ENCODE assay signal across 10 mouse cellular contexts in genomic region chr5:122103075-122103474, GRCm38 (mm10). TPM values are rescaled to one million over a fixed set of nuclear protein-coding genes. Genes with fewer than 3 reads are reported as not detected.
DNase-seq lines count a peak whose midpoint lies in the region; ATAC-seq and TF ChIP-seq lines count a peak whose summit lies in the region.
"Had no signal": no experiment of that assay in that cellular context is flagged by ENCODE, and none has a peak within 500 bp of the region (broad histone marks: within the 10 kb centered on the region; RNA-seq: fewer than 3 reads in every experiment).

No protein-coding gene starts in this region.

- H3K4me1 ChIP-seq in hindbrain, embryonic 12.5 days: peaks cover 9% of the 10 kb centered on the region; the same call in 1 of the 2 replicates
- H3K4me1 ChIP-seq in hindbrain, embryonic 11.5 days (replicated peaks; ENCODE audit: control insufficient read depth, insufficient read depth, low read length): no peaks in the 10 kb centered on the region
- peaks cover 4% of the 10 kb centered on the region for H3K4me1 ChIP-seq in hindbrain, embryonic 16.5 days (ENCODE audit: control insufficient read depth, insufficient read depth, low read depth, low read length)
- no peaks in the 10 kb centered on the region for H3K4me1 ChIP-seq in kidney, adult 2 months (ENCODE audit: control insufficient read depth, insufficient read depth, low read length)

- no peaks in the 10 kb centered on the region for H3K9me3 ChIP-seq in hindbrain, embryonic 12.5 days (replicated peaks)
- no peaks in the 10 kb centered on the region for H3K9me3 ChIP-seq in hindbrain, embryonic 11.5 days (ENCODE audit: control insufficient read depth, low read length)
- no peaks in the 10 kb centered on the region for H3K9me3 ChIP-seq in hindbrain, embryonic 16.5 days (ENCODE audit: control insufficient read depth, low read length)
- H3K9me3 ChIP-seq: G1E had no signal

- no peak overlapping the region for H3K9ac ChIP-seq in hindbrain, embryonic 12.5 days
- H3K9ac ChIP-seq in hindbrain, embryonic 11.5 days (ENCODE audit: low read depth, low read length): no peak overlapping the region
- peak overlapping the region; percentile 47 for H3K9ac ChIP-seq in hindbrain, embryonic 16.5 days (ENCODE audit: low read depth, low read length)

- H3K4me2 ChIP-seq in hindbrain, embryonic 12.5 days (replicated peaks): 0 out of 2 replicates have a peak overlapping the region, but pooled peaks have one; percentile 21
- no peak overlapping the region for H3K4me2 ChIP-seq in hindbrain, embryonic 11.5 days (replicated peaks; ENCODE audit: low read depth, low read length)
- H3K4me2 ChIP-seq in hindbrain, embryonic 16.5 days (ENCODE audit: low read length): peak overlapping the region; percentile 46

- no peak for TF ChIP-seq POLR2A in kidney, adult 2 months (IDR thresholded peaks at IDR 0.05; ENCODE audit: low read depth, low read length)

- H3K36me3 ChIP-seq in hindbrain, embryonic 12.5 days: no peaks in the 10 kb centered on the region
- no peaks in the 10 kb centered on the region for H3K36me3 ChIP-seq in hindbrain, embryonic 11.5 days (ENCODE audit: control insufficient read depth, insufficient read depth, low read length)
- no peaks in the 10 kb centered on the region for H3K36me3 ChIP-seq in hindbrain, embryonic 16.5 days (ENCODE audit: control insufficient read depth, insufficient read depth, low read length)
- no peaks in the 10 kb centered on the region for H3K36me3 ChIP-seq in kidney, adult 2 months (ENCODE audit: control insufficient read depth, insufficient read depth, low read length)
- H3K36me3 ChIP-seq: G1E had no signal

- no peak for TF ChIP-seq CTCF in kidney, adult 2 months (conservative IDR thresholded peaks at IDR 0.05; ENCODE audit: insufficient read depth, insufficient read length, low read depth, low read length)

- DNase-seq in hindbrain, embryonic 11.5 days (ENCODE audit: low spot score): no peak
- peak; percentile 18 for DNase-seq in right cerebral cortex, postnatal 25 days
- no peak for DNase-seq in right cerebral cortex, postnatal 14 days
- no peak for DNase-seq in ovary, postnatal 14 days (ENCODE audit: low spot score)
- no peak for DNase-seq in kidney, adult 2 months
- DNase-seq: layer of hippocampus, postnatal 36 days had no signal

- ATAC-seq in hindbrain, embryonic 12.5 days (ENCODE audit: low FRiP score): no peak
- ATAC-seq in hindbrain, embryonic 11.5 days (ENCODE audit: low FRiP score): no peak
- ATAC-seq in hindbrain, embryonic 16.5 days: no peak
- no peak for ATAC-seq in activated CD4-positive, CD25-positive, alpha-beta regulatory T cell, adult 4 months

- no peak overlapping the region for H3K4me3 ChIP-seq in hindbrain, embryonic 12.5 days
- no peak overlapping the region for H3K4me3 ChIP-seq in hindbrain, embryonic 11.5 days (ENCODE audit: low read depth, low read length)
- peak overlapping the region; percentile 14; the same call in 1 of the 2 replicates for H3K4me3 ChIP-seq in hindbrain, embryonic 16.5 days (ENCODE audit: low read length)
- H3K4me3 ChIP-seq in kidney, adult 2 months (ENCODE audit: insufficient read depth, low read depth, low read length): no peak overlapping the region

- WGBS in hindbrain, embryonic 12.5 days: 37% methylated on average over 12 of the region's 12 CpGs
- WGBS in hindbrain, embryonic 11.5 days: 46% methylated on average over 12 of the region's 12 CpGs
- 29% methylated on average over 12 of the region's 12 CpGs for WGBS in hindbrain, embryonic 16.5 days
- 28% methylated on average over 12 of the region's 12 CpGs for WGBS in kidney, adult 2 months

- peaks cover 25% of the 10 kb centered on the region for H3K27me3 ChIP-seq in hindbrain, embryonic 12.5 days
- H3K27me3 ChIP-seq in hindbrain, embryonic 11.5 days (ENCODE audit: control insufficient read depth, insufficient read depth, low read length): no peaks in the 10 kb centered on the region
- H3K27me3 ChIP-seq in hindbrain, embryonic 16.5 days (replicated peaks; ENCODE audit: control insufficient read depth, insufficient read depth, low read length): no peaks in the 10 kb centered on the region; the same call in 1 of the 2 replicates
- H3K27me3 ChIP-seq in kidney, adult 2 months (replicated peaks; ENCODE audit: control insufficient read depth, insufficient read depth, low read length): no peaks in the 10 kb centered on the region

- H3K27ac ChIP-seq in hindbrain, embryonic 12.5 days: no peak overlapping the region
- no peak overlapping the region for H3K27ac ChIP-seq in hindbrain, embryonic 11.5 days (ENCODE audit: low read depth, low read length)
- 0 out of 2 replicates have a peak overlapping the region, but pooled peaks have one; percentile 7 for H3K27ac ChIP-seq in hindbrain, embryonic 16.5 days (ENCODE audit: low read depth, low read length)
- no peak overlapping the region for H3K27ac ChIP-seq in kidney, adult 2 months (ENCODE audit: insufficient read depth, low read depth, low read length)

RNA-seq across cellular contexts. Expression of gene Myl2, which starts 2.3 kb away (rescaled TPM):
- polyA plus RNA-seq in hindbrain, embryonic 12.5 days (2016; fragmentation: Nextera tagmentation; extraction: Ambion mirVana): 2.5 and 3.0 TPM in 2 replicates
- 0.77 and 1.2 TPM in 2 replicates for polyA plus RNA-seq in hindbrain, embryonic 11.5 days (2014; fragmentation: Nextera tagmentation; extraction: Ambion mirVana)
- 1.9 and 2.7 TPM in 2 replicates for polyA plus RNA-seq in hindbrain, embryonic 16.5 days (2015; fragmentation: Nextera tagmentation; extraction: Ambion mirVana)
- polyA plus RNA-seq in kidney, adult 2 months (2012; rRNA removed): 0.90 and 11.8 TPM in 2 replicates
- not detected for polyA plus RNA-seq in activated CD4-positive, CD25-positive, alpha-beta regulatory T cell, adult 4 months (2017; shearing (Covaris generic))
- polyA plus RNA-seq: G1E had no signal

RNA-seq across cellular contexts. Expression of gene Ccdc63, which starts 37.5 kb away (rescaled TPM):
- not detected in 2 replicates for polyA plus RNA-seq in hindbrain, embryonic 12.5 days (2016; fragmentation: Nextera tagmentation; extraction: Ambion mirVana)
- polyA plus RNA-seq in hindbrain, embryonic 11.5 days (2014; fragmentation: Nextera tagmentation; extraction: Ambion mirVana): not detected in 2 replicates
- polyA plus RNA-seq in hindbrain, embryonic 16.5 days (2015; fragmentation: Nextera tagmentation; extraction: Ambion mirVana): 0.19 and 0.20 TPM in 2 replicates
- 0.09 and 0.14 TPM in 2 replicates for polyA plus RNA-seq in kidney, adult 2 months (2012; rRNA removed)
- 1 to 10 TPM in 1 of 2 experiments, not detected in 1; 1.0 TPM for polyA plus RNA-seq in activated CD4-positive, CD25-positive, alpha-beta regulatory T cell, adult 4 months (2017; shearing (Covaris generic))
- polyA plus RNA-seq: G1E had no signal

RNA-seq across cellular contexts. Expression of gene Cux2, which starts 53.2 kb away (rescaled TPM):
- 25.7 and 27.0 TPM in 2 replicates for polyA plus RNA-seq in hindbrain, embryonic 12.5 days (2016; fragmentation: Nextera tagmentation; extraction: Ambion mirVana)
- polyA plus RNA-seq in hindbrain, embryonic 11.5 days (2014; fragmentation: Nextera tagmentation; extraction: Ambion mirVana): 13.7 and 17.4 TPM in 2 replicates
- 16.7 and 18.7 TPM in 2 replicates for polyA plus RNA-seq in hindbrain, embryonic 16.5 days (2015; fragmentation: Nextera tagmentation; extraction: Ambion mirVana)
- 3.2 and 3.6 TPM in 2 replicates for polyA plus RNA-seq in kidney, adult 2 months (2012; rRNA removed)
- under 1 TPM in 1 of 2 experiments, not detected in 1; 0.13 TPM for polyA plus RNA-seq in activated CD4-positive, CD25-positive, alpha-beta regulatory T cell, adult 4 months (2017; shearing (Covaris generic))
- polyA plus RNA-seq: G1E had no signal

RNA-seq across cellular contexts. Expression of gene Ppp1cc, which starts 55.0 kb away (rescaled TPM):
- 286 and 293 TPM in 2 replicates for polyA plus RNA-seq in hindbrain, embryonic 12.5 days (2016; fragmentation: Nextera tagmentation; extraction: Ambion mirVana)
- polyA plus RNA-seq in hindbrain, embryonic 11.5 days (2014; fragmentation: Nextera tagmentation; extraction: Ambion mirVana): 293 and 305 TPM in 2 replicates
- 182 and 185 TPM in 2 replicates for polyA plus RNA-seq in hindbrain, embryonic 16.5 days (2015; fragmentation: Nextera tagmentation; extraction: Ambion mirVana)
- polyA plus RNA-seq in kidney, adult 2 months (2012; rRNA removed): 75.8 and 91.5 TPM in 2 replicates
- polyA plus RNA-seq in activated CD4-positive, CD25-positive, alpha-beta regulatory T cell, adult 4 months (2017; shearing (Covaris generic)): 10 to 100 TPM; 44.5 to 70.3 TPM
